Mouse (Mus musculus) liver, embryonic 14.5 days (tissue): ENCODE results near the gene Notch2. TPM values are rescaled to one million over a fixed set of nuclear protein-coding genes. Genes with fewer than 3 reads are reported as not detected.

ENCODE experiments used
- ATAC-seq: fragments of 200-750 bp; cut with Nextera tagmentation; 2 replicates; pipeline ENCODE4 v1.8.0; 2017; ENCODE audit warnings: moderate number of reproducible peaks, mild to moderate bottlenecking, moderate library complexity; ENCODE audit not compliant: insufficient read depth
- DNase-seq, 3 experiments: peaks; one replicate each; pipeline ENCODE4 v3.0.0-alpha.2; 2012 to 2013; ENCODE audit warnings: low read depth in 3 of 3, low spot score in 3 of 3
- H3K27ac ChIP-seq: fragments of 300-500 bp; sonication (generic); 2 replicates; pipeline ENCODE4 v1.5.1; 2014; ENCODE audit warnings: moderate library complexity, mild to moderate bottlenecking, control low read depth, inconsistent platforms
- H3K27me3 ChIP-seq: fragments of 300-500 bp; sonication (generic); 2 replicates; pipeline ENCODE4 v1.6.1; 2014; ENCODE audit warnings: mild to moderate bottlenecking, low read length, moderate library complexity; ENCODE audit not compliant: control insufficient read depth, insufficient read depth
- H3K36me3 ChIP-seq: fragments of 300-500 bp; sonication (generic); replicated peaks from 2 replicates; pipeline ENCODE4 v1.6.1; 2014; ENCODE audit warnings: low read depth; ENCODE audit not compliant: control insufficient read depth, insufficient read depth
- H3K4me1 ChIP-seq, 2 experiments: fragments of 200-500 bp in 1 of 2; fragments of 300-500 bp in 1 of 2; sonication (generic) in 1 of 2; replicated peaks; 2 replicates each; pipeline ENCODE4 v1.6.1; 2012 to 2014; ENCODE audit warnings: antibody characterized with exemption in 1 of 2, inconsistent platforms in 1 of 2, low read length in 1 of 2; ENCODE audit not compliant: control insufficient read depth in 2 of 2, insufficient read depth in 2 of 2
- H3K4me2 ChIP-seq: fragments of 300-500 bp; sonication (generic); 2 replicates; pipeline ENCODE4 v1.6.1; 2014; ENCODE audit warnings: low read depth, mild to moderate bottlenecking, control low read depth, moderate library complexity
- H3K4me3 ChIP-seq, 2 experiments: fragments of 200-500 bp in 1 of 2; fragments of 300-500 bp in 1 of 2; sonication (generic) in 1 of 2; 2 replicates each; pipeline ENCODE4 v1.5.1; 2012 to 2014; ENCODE audit warnings: low read depth in 2 of 2, low read length in 2 of 2, mild to moderate bottlenecking in 2 of 2, control low read depth in 1 of 2, inconsistent platforms in 1 of 2, moderate library complexity in 1 of 2; ENCODE audit not compliant: insufficient read depth in 1 of 2
- H3K9ac ChIP-seq: fragments of 300-500 bp; sonication (generic); replicated peaks from 2 replicates; pipeline ENCODE4 v1.6.1; 2014; ENCODE audit warnings: mild to moderate bottlenecking, control low read depth, moderate library complexity
- H3K9me3 ChIP-seq: fragments of 300-500 bp; sonication (generic); 2 replicates; pipeline ENCODE4 v1.6.1; 2016; ENCODE audit warnings: low read length, mixed read lengths; ENCODE audit not compliant: control insufficient read depth
- CTCF ChIP-seq: IDR thresholded peaks from 2 replicates; pipeline ENCODE4 v1.5.1; 2016; ENCODE audit warnings: antibody characterized with exemption, low read depth, control low read depth
- EP300 ChIP-seq: IDR thresholded peaks from 2 replicates; pipeline ENCODE4 v1.6.1; 2016; ENCODE audit warnings: antibody characterized with exemption, low read depth
- WGBS: fragments of 180-500 bp; shearing (Covaris S2); extraction: QIAGEN DNeasy Blood & Tissue Kit; methylation state at CpG from one replicate; pipeline ENCODE4 v1.1.7; 2014; ENCODE audit not compliant: insufficient replicate concordance; 5-methylcytosine and 5-hydroxymethylcytosine counted together
- polyA plus RNA-seq, 2 experiments: library from polyadenylated mRNA; depleted of rRNA in 1 of 2; stranded (reverse) in 1 of 2; unstranded in 1 of 2; fragments of >200 nt; fragmentation: Nextera tagmentation in 1 of 2; extraction: Ambion mirVana in 1 of 2; gene quantifications; 2 replicates each; pipeline versions ENCODE4 v1.2.1 to v1.2.3; 2012 to 2014

The Notch2 gene
- polyA plus RNA-seq, 2 experiments: 3.0 to 5.4 TPM

DNA sequence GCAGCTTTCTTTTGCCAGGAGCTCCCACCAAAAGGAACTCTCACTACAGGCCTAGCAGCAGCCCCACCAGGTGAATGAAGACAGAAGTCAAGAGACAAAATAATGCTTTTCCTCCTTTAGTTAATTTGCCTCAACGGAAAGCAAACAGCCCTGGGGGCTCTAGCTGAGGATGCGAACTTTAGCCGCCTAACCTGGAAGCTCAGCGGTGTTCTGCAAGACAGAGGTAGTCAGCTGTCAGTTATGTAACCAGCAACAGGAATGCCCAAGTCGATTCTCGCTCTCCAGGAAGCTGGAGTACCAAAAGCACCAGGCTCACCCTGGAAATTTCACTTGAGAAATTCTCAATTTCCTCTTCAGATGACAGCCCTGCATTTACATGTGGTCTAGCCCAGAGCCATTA lies 36.6 kb upstream of the Notch2 start:
- DNase-seq (no peak), ATAC-seq (no peak)
- 58% methylated on average over 6 of the region's 6 CpGs for WGBS
- Histone ChIP-seq H3K4me3 (no peak overlapping the region), H3K4me1 (peaks cover 0 to 17% of the 10 kb centered on the region in 2 experiments; a peak in 2 of 4 replicates), H3K27ac (no peak overlapping the region), H3K9me3 (no peaks in the 10 kb centered on the region), H3K36me3 (no peaks in the 10 kb centered on the region), H3K9ac (no peak overlapping the region), H3K27me3 (no peaks in the 10 kb centered on the region), H3K4me2 (no peak overlapping the region)
- TF ChIP-seq EP300 (no peak), CTCF (no peak)

GRCm38 (mm10) chr3:97978710-97979109 lies 34.6 kb upstream of the Notch2 start:
- no peak overlapping the region for H3K4me2 ChIP-seq
- ATAC-seq (no peak), DNase-seq (no peak)
- H3K36me3 ChIP-seq: no peaks in the 10 kb centered on the region
- TF ChIP-seq EP300 (no peak), CTCF (no peak)
- H3K4me1 ChIP-seq: peaks cover 0 to 10% of the 10 kb centered on the region in 2 experiments; a peak in 2 of 4 replicates
- H3K9me3 ChIP-seq: no peaks in the 10 kb centered on the region
- no peak overlapping the region for H3K27ac ChIP-seq
- no peaks in the 10 kb centered on the region for H3K27me3 ChIP-seq
- H3K9ac ChIP-seq: no peak overlapping the region
- H3K4me3 ChIP-seq: no peak overlapping the region
- 34% methylated on average over 2 of the region's 2 CpGs for WGBS

GRCm38 (mm10) chr3:97980683-97981327 lies 32.5 kb upstream of the Notch2 start:
- Histone ChIP-seq H3K27ac (no peak overlapping the region), H3K4me2 (no peak overlapping the region), H3K27me3 (no peaks in the 10 kb centered on the region), H3K9me3 (no peaks in the 10 kb centered on the region), H3K36me3 (no peaks in the 10 kb centered on the region), H3K4me1 (peaks cover 0 to 10% of the 10 kb centered on the region in 2 experiments; a peak in 2 of 4 replicates), H3K4me3 (no peak overlapping the region), H3K9ac (no peak overlapping the region)
- ATAC-seq (no peak), DNase-seq (no peak)
- WGBS: 72% methylated on average over 8 of the region's 8 CpGs
- TF ChIP-seq EP300: no peak
- TF ChIP-seq CTCF: no peak

- Histone ChIP-seq H3K9me3 (no peaks in the 10 kb centered on the region), H3K4me2 (no peak overlapping the region), H3K36me3 (no peaks in the 10 kb centered on the region), H3K4me3 (no peak overlapping the region), H3K4me1 (peaks cover 0 to 10% of the 10 kb centered on the region in 2 experiments; a peak in 2 of 4 replicates), H3K27me3 (no peaks in the 10 kb centered on the region), H3K9ac (no peak overlapping the region), H3K27ac (no peak overlapping the region)
- TF ChIP-seq EP300: no peak
- no peak for TF ChIP-seq CTCF
- WGBS: 60% methylated on average over 3 of the region's 3 CpGs
- ATAC-seq (no peak), DNase-seq (no peak)
These were observed 31.9 kb upstream of the Notch2 start for GRCm38 (mm10) chr3:97981376-97981906.

DNA sequence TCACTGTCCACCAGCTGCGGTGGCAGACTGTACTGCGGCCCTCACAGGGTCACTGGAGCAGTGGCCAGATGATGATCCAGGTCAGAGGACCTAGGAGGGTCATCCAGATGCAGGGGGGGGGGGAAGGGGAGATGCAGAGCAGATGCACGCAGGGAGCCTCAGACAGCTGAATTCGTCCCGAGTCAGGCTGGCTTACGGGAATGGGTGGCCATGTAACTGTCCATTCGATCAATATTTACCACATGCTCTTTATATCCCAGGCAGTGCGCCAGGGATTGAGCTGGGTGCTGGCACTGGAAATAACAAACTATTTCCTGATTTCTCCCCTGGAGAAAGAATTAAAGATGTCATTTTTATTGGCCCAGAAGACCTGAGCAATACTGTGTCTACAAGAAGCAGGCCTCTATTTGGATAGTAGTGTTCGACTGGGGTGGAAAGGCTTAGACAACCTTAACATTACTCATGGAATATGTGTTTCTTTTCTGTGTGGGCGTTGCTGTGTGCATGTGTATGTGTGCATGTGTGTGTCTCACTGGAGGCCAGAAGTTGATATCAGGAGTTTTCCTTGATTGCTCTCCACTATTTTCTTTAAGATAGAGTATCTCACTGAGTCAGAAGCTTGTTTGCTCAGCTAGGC lies 28.3 kb upstream of the Notch2 start:
- ATAC-seq: no peak
- Histone ChIP-seq H3K27me3 (no peaks in the 10 kb centered on the region), H3K36me3 (no peaks in the 10 kb centered on the region), H3K27ac (no peak overlapping the region), H3K4me1 (peaks cover 0 to 8% of the 10 kb centered on the region in 2 experiments; a peak in 2 of 4 replicates), H3K4me2 (no peak overlapping the region), H3K9me3 (no peaks in the 10 kb centered on the region), H3K9ac (no peak overlapping the region), H3K4me3 (no peak overlapping the region)
- no peak for TF ChIP-seq EP300
- TF ChIP-seq CTCF: no peak
- 78% methylated on average over 10 of the region's 10 CpGs for WGBS
- DNase-seq: no peak
